ENCODE assay signal across 19 mouse cellular contexts in genomic region chr6:87538376-87539270, GRCm38 (mm10). TPM values are rescaled to one million over a fixed set of nuclear protein-coding genes. Genes with fewer than 3 reads are reported as not detected.
DNase-seq lines count a peak whose midpoint lies in the region; ATAC-seq and TF ChIP-seq lines count a peak whose summit lies in the region.
"Had no signal": no experiment of that assay in that cellular context is flagged by ENCODE, and none has a peak within 500 bp of the region (broad histone marks: within the 10 kb centered on the region; RNA-seq: fewer than 3 reads in every experiment).

No protein-coding gene starts in this region.

- no peak overlapping the region for H3K9ac ChIP-seq in CH12.LX (ENCODE audit: insufficient read depth, low read depth)
- H3K9ac ChIP-seq in intestine, embryonic 16.5 days (ENCODE audit: low read depth, low read length) = no peak overlapping the region
- H3K9ac ChIP-seq in forebrain, postnatal 0 days = no peak overlapping the region
- H3K9ac ChIP-seq: midbrain, embryonic 13.5 days had no signal

- H3K27ac ChIP-seq in CH12.LX (ENCODE audit: insufficient read depth, low read depth) = no peak overlapping the region
- H3K27ac ChIP-seq in intestine, embryonic 16.5 days (ENCODE audit: low read length) = no peak overlapping the region
- H3K27ac ChIP-seq in forebrain, postnatal 0 days (ENCODE audit: low read depth, low read length) = no peak overlapping the region
- H3K27ac ChIP-seq: embryonic facial prominence, embryonic 10.5 days; midbrain, embryonic 13.5 days; stomach, postnatal 0 days had no signal

- dilution Hi-C loops in CH12.LX (cut with MboI; ENCODE audit: extremely low pct_ligation_motif_present, extremely low pct_unique_long_range_greater_than_20kb, low sequenced_read_pairs) = no loop called here

- H3K4me3 ChIP-seq in CH12.LX (replicated peaks in 1 of 3; ENCODE audit: low read depth in 2 of 3, low read length in 2 of 3, poor library complexity in 1 of 3) = no peak overlapping the region
- H3K4me3 ChIP-seq in intestine, embryonic 16.5 days (ENCODE audit: low read length) = no peak overlapping the region
- H3K4me3 ChIP-seq in myocyte = no peak overlapping the region
- H3K4me3 ChIP-seq in forebrain, postnatal 0 days (ENCODE audit: low read depth, low read length) = no peak overlapping the region
- H3K4me3 ChIP-seq: embryonic facial prominence, embryonic 10.5 days; hindbrain, embryonic 10.5 days; midbrain, embryonic 13.5 days had no signal

- H3K4me1 ChIP-seq in CH12.LX (ENCODE audit: control insufficient read depth in 1 of 2, insufficient read depth in 2 of 2) = peaks cover 27 to 73% of the 10 kb centered on the region in 2 experiments
- peaks cover 3% of the 10 kb centered on the region; the same call in 1 of the 2 replicates for H3K4me1 ChIP-seq in intestine, embryonic 16.5 days (ENCODE audit: control insufficient read depth, insufficient read depth, low read length)
- H3K4me1 ChIP-seq in forebrain, postnatal 0 days (ENCODE audit: insufficient read depth) = no peaks in the 10 kb centered on the region

- H3K27me3 ChIP-seq in CH12.LX (replicated peaks) (peaks cover 20% of the 10 kb centered on the region), myocyte (ENCODE audit: control insufficient read depth, insufficient read depth, insufficient read length) (peaks cover 12% of the 10 kb centered on the region)
- no peaks in the 10 kb centered on the region for H3K27me3 ChIP-seq in intestine, embryonic 16.5 days (replicated peaks; ENCODE audit: control insufficient read depth, insufficient read depth, low read length)
- no peaks in the 10 kb centered on the region for H3K27me3 ChIP-seq in forebrain, postnatal 0 days (ENCODE audit: insufficient read depth, low read length)

- H3K36me3 ChIP-seq in CH12.LX (replicated peaks in 1 of 2; ENCODE audit: control insufficient read depth in 1 of 2, insufficient read depth in 1 of 2, low read length in 1 of 2) (no peaks in the 10 kb centered on the region), myocyte (ENCODE audit: control insufficient read depth, insufficient read depth) (no peaks in the 10 kb centered on the region)
- H3K36me3 ChIP-seq in intestine, embryonic 16.5 days (ENCODE audit: control insufficient read depth, insufficient read depth, low read length) = no peaks in the 10 kb centered on the region
- H3K36me3 ChIP-seq in forebrain, postnatal 0 days (ENCODE audit: insufficient read depth) = no peaks in the 10 kb centered on the region
- H3K36me3 ChIP-seq: embryonic facial prominence, embryonic 10.5 days; G1E; hindbrain, embryonic 10.5 days; midbrain, embryonic 13.5 days had no signal

- DNase-seq in kidney, adult 11 months = peak; percentile 37
- no peak for DNase-seq in kidney, adult 18-20 months
- DNase-seq in CH12.LX (ENCODE audit: extremely low read depth) = no peak
- no peak for DNase-seq in forebrain, postnatal 0 days
- DNase-seq in cerebellum, postnatal 25 days = no peak
- DNase-seq: adrenal gland, adult 2 months; cerebellum, adult 8-10 months; gastrocnemius, postnatal 14 days; left cerebral cortex, postnatal 4 days; liver; lung, postnatal 10 days had no signal

- TF ChIP-seq EP300 in CH12.LX (IDR thresholded peaks at IDR 0.05; ENCODE audit: low read length) = no peak

- TF ChIP-seq CTCF in CH12.LX (conservative IDR thresholded peaks at IDR 0.05 in 1 of 2, IDR thresholded peaks at IDR 0.05 in 1 of 2; ENCODE audit: low read depth in 2 of 2, low read length in 2 of 2) = no peak
- no peak for TF ChIP-seq CTCF in forebrain, postnatal 0 days (IDR thresholded peaks at IDR 0.05; ENCODE audit: low read depth)

- no peaks in the 10 kb centered on the region for H3K9me3 ChIP-seq in CH12.LX (replicated peaks; ENCODE audit: low read length)
- H3K9me3 ChIP-seq in intestine, embryonic 16.5 days (ENCODE audit: control insufficient read depth, low read length) = no peaks in the 10 kb centered on the region
- H3K9me3 ChIP-seq in forebrain, postnatal 0 days (ENCODE audit: low read length) = no peaks in the 10 kb centered on the region
- H3K9me3 ChIP-seq: embryonic facial prominence, embryonic 10.5 days; G1E; hindbrain, embryonic 10.5 days; midbrain, embryonic 13.5 days had no signal

- ATAC-seq in intestine, embryonic 16.5 days = peak; percentile 39; the same call in 1 of the 2 replicates
- no peak for ATAC-seq in forebrain, postnatal 0 days
- ATAC-seq: midbrain, embryonic 13.5 days had no signal

- no peak overlapping the region for H3ac ChIP-seq in myocyte (ENCODE audit: control insufficient read depth, insufficient read length)

- 67% methylated on average over 15 of the region's 15 CpGs for WGBS in intestine, embryonic 16.5 days
- 85% methylated on average over 15 of the region's 15 CpGs for WGBS in forebrain, postnatal 0 days

- TF ChIP-seq POLR2A in CH12.LX (IDR thresholded peaks at IDR 0.05; ENCODE audit: low read depth, low read length) = no peak
- TF ChIP-seq POLR2A in myocyte (IDR thresholded peaks at IDR 0.05; ENCODE audit: insufficient read length, low read depth) = no peak

- TF ChIP-seq RAD21 in CH12.LX (IDR thresholded peaks at IDR 0.05; ENCODE audit: low read depth, low read length) = no peak

- in situ Hi-C loops in CH12.LX (cut with MboI; ENCODE audit: low pct_ligation_motif_present, low pct_unique_long_range_greater_than_20kb, low sequenced_read_pairs) = no loop called here

- H3K79me2 ChIP-seq in CH12.LX (replicated peaks; ENCODE audit: control insufficient read depth, extremely low read depth, insufficient read depth, poor library complexity, severe bottlenecking) = no peaks in the 10 kb centered on the region
- H3K79me2 ChIP-seq in myocyte (ENCODE audit: control insufficient read depth, insufficient read depth) = no peaks in the 10 kb centered on the region

- H3K4me2 ChIP-seq in CH12.LX (ENCODE audit: insufficient read depth, low read depth, poor library complexity, severe bottlenecking) (peak overlapping the region; percentile 19; the same call in 1 of the 2 replicates), myocyte (ENCODE audit: low read depth) (peak overlapping the region; percentile 12)
- H3K4me2 ChIP-seq in intestine, embryonic 16.5 days (ENCODE audit: low read depth, low read length) = no peak overlapping the region
- no peak overlapping the region for H3K4me2 ChIP-seq in forebrain, postnatal 0 days (ENCODE audit: low read depth)
- H3K4me2 ChIP-seq: midbrain, embryonic 13.5 days had no signal

TF ChIP-seq in CH12.LX, 34 proteins besides CTCF, POLR2A, EP300 and RAD21:
- TF ChIP-seq JUND (conservative IDR thresholded peaks at IDR 0.05; ENCODE audit: low read depth, low read length) = no peak

TF ChIP-seq in myocyte, 11 proteins besides CTCF, POLR2A, EP300 and RAD21:
- TF ChIP-seq MAX (IDR thresholded peaks at IDR 0.05; ENCODE audit: low read depth) (no peak), CEBPB (IDR thresholded peaks at IDR 0.05; ENCODE audit: insufficient read depth, poor library complexity, severe bottlenecking) (no peak), TCF12 (IDR thresholded peaks at IDR 0.05; ENCODE audit: insufficient read depth, poor library complexity, severe bottlenecking) (no peak), SRF (IDR thresholded peaks at IDR 0.05; ENCODE audit: control insufficient read depth, insufficient read length, low read depth) (no peak), E2F4 (IDR thresholded peaks at IDR 0.05; ENCODE audit: insufficient read depth) (no peak), REST (IDR thresholded peaks at IDR 0.05; ENCODE audit: insufficient read depth, insufficient read length) (no peak), MYOG (IDR thresholded peaks at IDR 0.05; ENCODE audit: control insufficient read depth in 1 of 3, insufficient read depth in 1 of 3, insufficient read length in 2 of 3, low read depth in 2 of 3) (no peak), POLR2AphosphoS2 (IDR thresholded peaks at IDR 0.05; ENCODE audit: insufficient read length, low read depth) (no peak), TCF3 (IDR thresholded peaks at IDR 0.05; ENCODE audit: insufficient read length, low read depth) (no peak), MYOD1 (IDR thresholded peaks at IDR 0.05; ENCODE audit: control insufficient read depth in 1 of 3, insufficient read length in 2 of 3, low read depth in 2 of 3) (no peak), USF1 (IDR thresholded peaks at IDR 0.05; ENCODE audit: low read depth) (no peak)

RNA-seq across cellular contexts. Expression of gene Arhgap25, which starts 5.6 kb away (rescaled TPM):
- total RNA-seq in CH12.LX (2012; rRNA removed) = 9.3 and 11.7 TPM in 2 replicates
- 11.2 and 12.5 TPM in 2 replicates for total RNA-seq in CH12.LX (2014; rRNA removed)
- polyA plus RNA-seq in CH12.LX (2012; ENCODE audit: insufficient read length, low read depth) = 16.5 TPM in 2 replicates
- polyA plus RNA-seq in intestine, embryonic 16.5 days (2015; fragmentation: Nextera tagmentation; extraction: Ambion mirVana) = 3.4 and 4.2 TPM in 2 replicates
- polyA plus RNA-seq in myocyte (2012; fragmentation: generic; extraction: Trizol) = 0.34 TPM
- 2.7 and 3.3 TPM in 2 replicates for total RNA-seq in forebrain, postnatal 0 days (2014; rRNA removed)
- polyA plus RNA-seq in forebrain, postnatal 0 days (2015; fragmentation: Nextera tagmentation; extraction: Ambion mirVana) = 1.6 and 2.2 TPM in 2 replicates
- polyA plus RNA-seq: C2C12 had no signal

RNA-seq across cellular contexts. Expression of gene Prokr1, which starts 51.9 kb away (rescaled TPM):
- total RNA-seq in CH12.LX (2012; rRNA removed) (0.08 TPM in 2 replicates), CH12.LX (2014; rRNA removed) (not detected in 2 replicates)
- polyA plus RNA-seq in CH12.LX (2012; ENCODE audit: insufficient read length, low read depth) (0.14 TPM in 1 of 2 replicates, not detected in the other), myocyte (2012; fragmentation: generic; extraction: Trizol) (0.25 TPM)
- 2.3 and 2.4 TPM in 2 replicates for polyA plus RNA-seq in intestine, embryonic 16.5 days (2015; fragmentation: Nextera tagmentation; extraction: Ambion mirVana)
- total RNA-seq in forebrain, postnatal 0 days (2014; rRNA removed) = 2.5 and 3.1 TPM in 2 replicates
- polyA plus RNA-seq in forebrain, postnatal 0 days (2015; fragmentation: Nextera tagmentation; extraction: Ambion mirVana) = 1.1 and 1.6 TPM in 2 replicates

Comparison
In these comparisons a context has a peak if more than half of its experiments do, and no peak if none do; other contexts are left out.
1. H3K4me2 ChIP-seq: peak in CH12.LX (single experiment) and myocyte (single experiment); none in intestine, embryonic 16.5 days (single experiment) and forebrain, postnatal 0 days (single experiment).